Mouse (Mus musculus) left cerebral cortex, adult 18-20 months (tissue): Measurements from ENCODE around the gene Parp16. TPM values are rescaled to one million over a fixed set of nuclear protein-coding genes. Genes with fewer than 3 reads are reported as not detected.
A peak's percentile ranks its signal among the peaks of the same experiment; 100 is the strongest.
"Not testable (repeated sequence)": the region's sequence is repeated elsewhere in the genome, so short reads cannot be mapped to it uniquely, and the experiment has no call there.

Source experiments
- DNase-seq, 2 experiments: peaks; one replicate each; pipeline ENCODE4 v3.0.0; 2021 to 2022; ENCODE audit warnings: low spot score in 2 of 2, mixed read lengths in 1 of 2
- total RNA-seq, 2 experiments: library from RNA; stranded (reverse); gene quantifications; 2 replicates each; pipeline ENCODE4 v1.2.3; 2021

Parp16 gene
- total RNA-seq, 2 experiments from 2014 or later = 4.0 to 4.3 TPM

DNA sequence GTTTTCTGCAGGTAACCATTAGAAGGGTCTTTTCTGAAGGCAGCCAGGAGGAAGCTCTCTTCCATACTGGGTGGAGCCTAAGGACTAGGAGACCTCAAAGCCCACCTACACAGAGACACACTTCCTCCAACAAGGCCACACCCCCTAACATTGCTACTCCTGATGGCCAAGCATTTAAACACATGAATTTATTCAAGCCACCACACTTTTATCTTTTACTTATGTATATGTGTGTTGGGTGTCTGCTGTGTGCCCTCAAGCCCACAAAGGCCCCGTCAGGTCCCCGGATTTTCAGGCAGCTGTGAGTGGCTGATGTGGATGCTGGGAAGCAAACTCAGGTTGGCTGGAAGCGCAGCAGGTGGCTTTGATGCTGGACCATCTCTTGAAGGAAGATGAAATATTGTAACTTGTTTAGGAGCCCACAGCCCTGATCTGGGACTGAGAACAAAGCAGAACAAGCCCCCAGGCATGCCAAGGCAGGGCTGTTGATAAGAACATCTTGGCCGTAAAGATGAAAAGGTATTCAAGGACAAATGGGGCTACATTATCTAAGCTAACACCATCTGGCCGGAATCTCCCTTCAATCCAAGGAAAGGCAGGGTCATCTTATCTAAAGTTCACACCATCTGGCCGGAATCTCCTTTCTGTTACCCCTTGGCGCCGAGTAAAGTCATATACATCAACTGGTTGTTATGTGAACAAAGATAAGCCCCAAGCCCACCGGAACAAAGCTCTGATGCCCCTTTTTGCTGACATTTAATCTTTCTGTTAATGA, 12.1 kb downstream of the Parp16 start:
- DNase-seq = not testable (repeated sequence)

DNA sequence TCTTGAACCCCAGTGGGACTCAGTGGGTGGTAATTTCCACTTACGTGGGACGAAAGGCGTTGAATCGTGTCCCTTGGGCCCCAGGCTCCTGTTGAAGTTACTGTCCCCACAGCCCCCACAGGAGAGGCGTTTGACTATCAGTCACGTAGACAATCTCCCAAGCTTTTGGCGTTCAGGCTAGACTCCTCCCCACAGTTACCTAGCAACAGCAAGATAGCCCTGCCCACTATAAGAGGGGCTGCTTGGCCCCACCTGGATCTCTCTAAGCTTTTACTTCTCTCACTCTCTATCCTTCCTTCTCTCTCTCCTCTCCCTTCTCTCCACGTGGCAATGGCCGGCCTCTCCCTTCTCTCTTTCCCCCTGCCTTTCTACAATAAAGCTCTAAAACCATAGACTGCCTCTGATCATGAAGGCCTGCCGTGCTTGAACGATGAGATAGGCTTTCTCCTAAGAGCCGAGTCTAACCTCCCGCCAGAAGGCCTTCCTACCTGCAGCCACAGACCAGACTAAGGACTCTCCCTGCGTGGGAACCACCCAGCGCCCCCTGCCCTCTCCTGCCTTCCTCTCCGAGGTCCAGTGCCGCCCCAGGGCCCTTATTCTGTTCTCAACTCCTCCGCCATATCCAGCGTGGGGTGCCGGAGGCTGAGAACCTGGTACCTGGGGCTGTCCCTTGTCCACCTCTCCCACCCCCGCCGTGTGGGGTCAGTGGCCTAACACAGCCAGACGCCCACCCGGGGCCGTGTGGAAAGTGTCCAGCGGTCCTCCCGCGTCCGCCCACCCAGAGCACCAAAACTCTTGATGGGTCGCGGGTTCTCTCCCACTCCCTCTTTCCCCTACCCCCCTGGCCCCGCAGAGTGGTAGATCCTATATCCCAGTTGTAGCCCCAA, 13.4 kb downstream of the Parp16 start:
- no peak for DNase-seq

DNA sequence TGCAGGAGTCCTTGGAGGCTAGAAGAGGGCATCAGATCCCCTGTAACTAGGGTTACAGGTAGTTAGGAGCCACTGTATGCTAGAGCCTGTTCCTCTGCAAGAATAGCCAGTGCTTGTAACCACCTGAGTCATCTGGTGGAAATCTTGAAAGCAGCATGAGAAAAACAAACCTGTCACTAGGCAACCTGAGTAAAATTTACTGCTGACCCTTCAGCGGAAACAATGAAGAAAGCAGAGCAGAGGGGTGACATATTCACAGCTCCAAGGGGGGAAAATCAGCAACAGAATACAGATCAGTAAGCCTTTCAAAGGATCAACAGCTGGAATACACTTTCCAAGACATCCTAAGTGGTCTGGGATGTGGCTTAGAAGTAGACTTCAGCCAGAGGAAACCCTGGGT, 16.4 kb downstream of the Parp16 start:
- no peak for DNase-seq

DNA sequence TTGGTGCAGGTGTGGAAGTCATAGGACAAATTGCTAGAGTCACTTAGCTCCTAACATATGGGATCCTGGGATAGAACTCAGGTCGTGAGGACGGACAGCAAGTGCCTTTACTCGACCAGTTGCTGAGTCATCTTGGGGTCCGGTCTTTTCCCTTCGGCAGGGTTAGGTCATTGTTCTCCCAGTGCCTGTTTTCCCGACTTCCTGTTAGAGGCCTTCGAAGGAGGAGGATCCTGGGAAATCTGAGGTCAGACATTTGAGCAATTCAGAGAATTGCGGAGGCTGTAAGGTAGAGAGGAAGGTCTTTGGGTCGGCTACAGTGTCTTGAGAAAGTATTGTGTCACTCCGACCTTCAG, 19.2 kb downstream of the Parp16 start:
- DNase-seq = no peak

DNA sequence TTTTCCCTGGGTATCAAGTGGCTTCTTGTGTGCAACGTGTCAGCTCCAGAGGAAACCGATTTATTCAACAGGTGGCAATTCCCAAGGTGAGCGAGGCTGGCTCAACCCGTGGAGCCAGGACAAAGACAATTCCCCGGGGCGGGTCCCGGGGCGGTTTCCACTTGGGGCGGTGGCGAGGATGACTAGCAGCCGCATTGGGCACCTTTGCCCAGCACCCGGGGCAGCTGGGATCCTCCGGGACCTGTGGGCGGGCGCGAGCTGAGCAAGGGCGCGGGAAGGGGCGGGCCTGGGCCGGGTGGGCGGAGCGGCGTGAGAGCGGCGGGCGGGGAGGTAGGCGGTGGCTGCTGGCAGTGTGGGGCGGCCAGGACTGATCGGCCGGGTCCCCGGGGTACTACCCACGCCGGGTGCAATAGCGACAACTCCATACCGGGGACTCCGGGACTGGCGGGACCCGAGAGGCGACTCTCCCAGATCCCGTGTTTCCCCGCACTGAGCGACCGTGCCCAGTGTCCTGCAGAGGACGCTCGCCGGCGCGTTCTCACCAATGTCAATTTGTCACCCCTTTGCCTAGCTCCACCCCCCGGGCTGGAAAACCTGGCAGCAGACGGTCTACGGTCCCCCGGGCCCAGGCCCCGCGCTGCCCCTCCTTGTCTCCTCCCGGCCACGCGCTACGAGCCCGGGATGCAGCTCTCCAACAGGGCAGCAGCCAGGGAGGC, 19.8 kb downstream of the Parp16 start:
- peak; percentile 72 to 81 for DNase-seq

DNA sequence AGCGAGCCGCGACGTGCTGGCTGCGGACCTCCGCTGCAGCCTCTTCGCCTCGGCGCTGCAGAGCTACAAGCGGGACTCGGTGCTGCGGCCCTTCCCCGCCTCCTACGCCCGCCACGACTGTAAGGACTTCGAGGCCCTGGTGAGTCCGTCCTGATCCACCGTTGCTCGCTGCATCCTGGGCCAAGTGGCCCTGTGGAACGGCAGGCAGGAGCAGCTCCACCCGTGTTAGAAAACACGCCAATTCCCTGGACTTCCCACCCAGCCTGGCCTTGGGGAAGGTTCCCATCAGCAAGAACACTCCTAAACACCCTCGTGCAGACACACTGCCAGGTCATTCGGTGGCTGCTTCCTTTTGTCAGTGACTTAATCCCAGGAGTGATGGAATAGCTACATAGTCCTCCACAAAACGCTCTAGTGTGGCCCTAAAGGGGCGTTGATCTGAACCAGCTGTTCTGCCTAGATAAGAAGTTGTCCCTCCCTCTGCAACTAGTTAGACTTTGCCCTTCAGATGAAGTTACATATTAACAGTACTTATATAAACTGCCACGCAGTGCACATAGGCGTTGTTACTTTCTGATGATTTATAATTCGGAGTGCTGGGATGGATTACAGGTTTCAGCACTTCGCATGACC, 20.5 kb downstream of the Parp16 start:
- DNase-seq = peak in 1 of 2 experiments; percentile 72

DNA sequence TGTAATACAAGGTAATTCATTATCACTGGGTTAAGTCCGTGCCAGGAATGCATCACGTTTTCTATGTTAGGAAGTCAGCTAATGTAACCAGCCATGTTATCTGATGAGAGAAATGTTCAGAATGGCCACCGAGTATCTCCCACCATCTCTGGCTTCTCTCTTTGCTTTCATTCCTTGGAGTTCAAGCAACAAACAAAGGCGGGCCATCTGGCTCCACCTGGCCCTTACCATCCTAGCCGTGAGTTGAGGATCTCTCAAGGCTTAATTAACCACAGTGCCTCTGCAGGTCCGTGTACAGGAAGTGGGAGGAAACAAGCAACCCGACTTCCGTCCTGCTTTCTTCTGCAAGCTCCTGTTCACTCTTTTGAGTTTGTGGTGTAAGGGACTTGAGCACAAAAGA, 21.8 kb downstream of the Parp16 start:
- no peak for DNase-seq

DNA sequence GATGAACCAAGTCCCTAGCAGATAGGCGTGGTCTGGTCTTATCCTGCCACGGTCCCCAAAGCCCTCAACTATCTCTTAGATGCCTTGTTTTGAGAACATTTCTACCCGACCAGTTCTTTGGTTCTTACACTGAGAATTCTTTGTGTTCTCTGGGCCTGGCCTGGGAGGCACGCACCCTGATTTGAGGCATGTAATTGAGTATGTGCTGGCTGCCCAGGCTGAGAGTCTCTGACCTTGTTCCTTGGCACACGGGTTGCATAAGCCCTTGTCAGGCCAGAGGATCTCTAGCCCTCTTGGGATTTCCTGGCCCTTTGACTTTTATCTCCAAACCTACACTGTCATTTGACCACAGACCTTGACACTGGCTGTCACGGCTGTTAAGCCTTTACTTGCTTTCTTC, 22.5 kb downstream of the Parp16 start:
- no peak for DNase-seq

DNA sequence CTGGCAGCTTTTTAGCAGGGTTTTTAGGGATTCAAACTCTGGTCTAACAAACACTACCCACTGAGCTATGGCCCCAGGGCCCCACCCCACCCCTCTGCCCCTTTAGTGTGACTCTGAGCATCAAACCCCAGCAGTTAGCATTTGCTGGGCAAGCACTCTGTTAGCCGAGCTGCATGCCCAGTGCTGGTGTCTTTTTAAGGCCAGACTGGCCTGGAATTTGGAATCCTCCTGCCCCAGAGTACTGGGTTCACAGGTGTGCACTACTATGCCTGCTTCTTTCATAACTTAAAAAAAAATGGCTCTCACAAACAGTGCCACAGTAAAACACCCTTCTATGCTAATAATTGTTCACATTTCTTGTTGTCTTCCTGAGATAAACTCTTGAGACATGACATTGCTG, 23.8 kb downstream of the Parp16 start:
- no peak for DNase-seq

DNA sequence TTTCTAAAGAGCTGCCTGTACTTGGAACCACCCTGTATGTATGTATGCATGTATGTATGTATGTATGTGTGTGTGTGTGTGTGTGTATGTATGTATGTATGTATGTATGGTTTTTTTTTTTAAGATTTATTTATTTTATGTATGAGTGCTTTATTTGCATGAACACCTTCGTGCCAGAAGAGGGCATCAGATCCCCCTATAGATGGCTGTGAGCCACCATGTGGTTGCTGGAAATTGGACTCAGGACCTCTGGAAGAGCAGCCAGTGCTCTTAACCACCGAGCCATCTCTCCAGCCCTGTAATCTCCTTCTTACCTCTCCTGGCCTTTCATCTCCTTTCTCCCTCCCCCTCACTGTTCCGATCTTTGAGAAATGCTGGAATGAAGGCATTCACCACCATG, 25.2 kb downstream of the Parp16 start:
- DNase-seq = not testable (repeated sequence)

DNA sequence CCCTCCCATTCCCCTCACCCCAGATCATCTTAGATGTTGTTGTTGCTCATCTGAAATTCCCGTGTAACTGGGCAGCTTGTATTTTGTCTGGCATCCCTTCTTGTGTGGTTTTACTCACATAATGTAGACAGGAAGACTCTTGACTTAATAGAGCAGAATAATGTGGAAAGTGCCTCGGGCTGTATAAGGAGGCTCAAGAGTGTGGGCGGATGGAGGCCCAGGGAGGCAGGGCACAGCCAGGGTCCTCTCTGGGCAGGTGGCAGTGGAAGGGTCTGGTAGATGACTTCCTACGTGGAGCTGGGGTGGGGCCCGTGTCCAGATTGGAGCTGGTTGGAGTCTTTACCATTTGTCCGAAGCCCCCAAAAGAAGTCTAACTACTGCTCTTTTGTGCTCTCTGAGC, 28.8 kb downstream of the Parp16 start:
- no peak for DNase-seq

DNA sequence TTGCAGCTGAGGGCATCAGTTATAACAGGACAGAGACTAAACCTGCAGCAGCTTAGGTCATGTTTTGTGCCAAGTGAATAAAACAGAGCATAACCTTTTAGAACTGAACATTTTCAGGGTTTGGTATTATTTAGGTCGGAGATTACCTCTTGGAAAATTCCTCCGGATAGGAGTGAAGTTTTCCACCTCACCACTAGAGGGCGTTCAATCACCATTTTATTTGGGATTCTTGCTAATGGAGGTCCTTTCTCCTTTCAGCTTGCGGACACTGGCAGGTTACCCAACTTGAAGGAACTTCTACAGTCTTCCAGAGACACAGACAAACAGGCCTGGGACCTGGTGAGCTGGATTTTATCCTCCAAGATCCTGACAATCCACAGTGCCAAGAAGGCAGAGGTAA, 30.6 kb downstream of the Parp16 start:
- no peak for DNase-seq

DNA sequence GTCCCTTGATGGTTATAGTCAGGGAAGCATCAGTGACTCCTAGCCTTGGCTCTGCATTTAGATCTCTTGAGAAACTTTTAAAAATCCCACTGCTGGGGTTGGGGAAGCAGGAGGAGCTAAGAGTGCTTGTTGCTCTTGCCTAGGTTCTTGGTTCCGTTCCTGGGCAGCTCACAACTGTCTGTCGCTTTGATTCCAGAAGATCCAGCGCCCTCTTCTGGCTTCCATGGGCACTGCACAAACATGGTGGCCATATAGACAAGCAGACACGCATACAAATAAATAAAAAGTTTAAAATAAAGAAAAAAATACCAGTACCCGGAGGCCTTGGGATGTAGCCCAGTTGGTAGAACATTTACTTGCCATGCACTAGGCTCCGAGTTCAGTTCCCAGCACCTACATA, 35.1 kb downstream of the Parp16 start:
- no peak for DNase-seq

DNA sequence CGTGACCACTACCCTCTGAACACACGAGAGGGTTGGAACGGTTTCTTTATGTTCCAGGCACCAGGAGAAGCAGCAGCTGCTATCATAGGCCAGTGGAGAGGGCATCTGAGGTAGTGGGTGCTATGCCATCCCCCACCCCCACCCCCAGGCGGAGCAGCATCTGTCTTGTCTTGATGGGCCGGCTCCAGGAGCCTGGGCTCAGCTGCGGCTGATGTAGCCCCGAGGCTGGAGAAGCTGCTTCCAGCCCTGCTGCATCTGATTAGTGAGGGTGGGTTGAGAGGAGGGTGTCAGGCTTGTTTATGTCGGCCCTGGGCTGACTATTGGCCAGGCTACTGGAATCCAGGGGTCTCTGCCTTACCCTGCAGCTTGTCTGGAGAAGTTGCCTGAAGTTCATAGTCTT, 36.1 kb downstream of the Parp16 start:
- no peak for DNase-seq

DNA sequence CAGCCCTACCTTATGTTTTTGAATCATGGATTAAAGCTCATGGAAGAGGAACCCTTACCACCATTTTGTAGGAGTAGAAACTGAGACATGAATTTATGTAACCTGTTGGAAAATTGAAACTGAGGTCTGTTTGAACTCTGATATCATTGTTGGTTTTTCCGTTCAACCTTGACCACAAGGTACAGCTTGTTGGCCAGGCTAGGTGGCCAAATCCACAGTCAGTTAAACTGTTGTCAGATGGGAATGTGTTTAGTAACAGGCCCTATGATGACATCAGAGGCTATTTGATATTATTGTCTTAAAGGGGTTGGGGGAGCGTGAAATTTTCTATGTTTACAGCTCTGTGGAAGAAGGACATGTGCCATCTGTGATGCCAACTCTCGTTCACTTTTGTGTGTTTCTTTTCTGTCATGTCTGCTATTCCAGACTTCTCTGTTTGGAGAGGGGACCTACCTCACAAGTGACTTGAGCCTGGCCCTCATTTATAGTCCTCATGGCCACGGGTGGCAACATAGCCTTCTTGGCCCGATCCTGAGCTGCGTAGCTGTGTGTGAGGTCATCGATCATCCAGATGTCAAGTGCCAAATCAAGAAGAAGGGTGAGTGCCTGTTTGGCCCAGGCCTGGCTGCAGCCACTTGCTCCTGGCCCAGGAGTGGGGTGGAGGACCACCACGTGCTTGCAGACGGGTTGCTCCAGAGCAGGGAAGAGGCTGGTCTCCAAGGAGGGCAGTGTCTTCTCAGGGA, 38.3 kb downstream of the Parp16 start:
- no peak for DNase-seq

DNA sequence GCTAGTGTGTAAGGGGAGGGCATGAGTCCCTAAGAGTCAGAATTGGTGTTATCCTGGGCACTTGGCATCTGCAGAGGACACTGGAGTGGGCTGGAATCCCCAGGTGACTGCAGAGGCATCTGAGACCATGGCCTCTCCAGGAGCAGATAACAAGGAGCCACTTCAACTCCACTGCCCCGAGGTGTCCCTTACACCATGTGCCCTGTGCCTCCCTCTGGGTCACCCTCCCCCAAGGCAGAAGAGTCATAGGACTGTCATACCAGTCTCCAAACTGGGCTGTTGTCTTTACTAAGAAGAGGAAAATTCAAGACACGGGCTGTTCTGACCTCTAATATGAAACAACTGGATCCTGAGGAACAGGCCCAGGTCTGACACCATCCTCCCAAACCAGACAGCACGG, 39.6 kb downstream of the Parp16 start:
- DNase-seq = no peak

DNA sequence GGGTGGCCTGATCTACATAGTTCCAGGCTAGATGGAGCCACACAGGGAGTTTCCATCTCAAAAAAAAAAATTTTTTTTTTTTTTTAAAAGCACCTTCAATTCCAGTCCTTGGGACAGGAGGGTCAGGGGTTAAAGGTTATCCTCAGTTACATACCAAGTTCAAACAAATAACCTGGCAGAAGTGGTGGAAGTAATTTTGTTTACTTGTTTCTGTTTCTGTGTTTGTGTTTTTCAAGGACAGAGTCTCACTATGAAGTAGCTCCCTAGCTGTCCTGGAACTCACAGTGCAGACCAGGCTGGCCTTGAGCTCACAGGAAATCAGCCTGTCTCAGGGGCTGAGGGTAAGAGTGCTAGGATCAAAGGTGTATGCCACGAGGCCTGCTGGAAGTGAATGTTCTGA, 40.4 kb downstream of the Parp16 start:
- DNase-seq = no peak

DNA sequence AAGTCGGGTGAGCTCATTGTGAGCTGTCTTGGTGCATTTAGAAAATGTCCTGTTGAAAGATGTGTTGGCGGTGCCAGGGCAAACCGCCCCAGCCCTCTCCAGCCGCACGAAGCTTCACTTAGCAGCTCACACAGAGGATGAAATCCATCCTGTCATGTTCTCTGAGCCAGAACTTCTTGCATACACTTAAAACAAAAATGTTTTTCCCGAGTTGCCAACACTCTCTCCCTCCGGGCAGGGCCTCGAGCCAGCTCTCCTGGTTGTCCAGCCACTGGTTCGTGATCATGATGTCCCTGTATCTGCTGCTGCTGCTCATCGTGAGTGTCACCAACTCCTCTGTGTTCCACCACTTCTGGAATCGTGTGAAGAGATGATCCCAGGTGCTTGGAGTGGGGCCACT, 42.5 kb downstream of the Parp16 start:
- no peak for DNase-seq

DNA sequence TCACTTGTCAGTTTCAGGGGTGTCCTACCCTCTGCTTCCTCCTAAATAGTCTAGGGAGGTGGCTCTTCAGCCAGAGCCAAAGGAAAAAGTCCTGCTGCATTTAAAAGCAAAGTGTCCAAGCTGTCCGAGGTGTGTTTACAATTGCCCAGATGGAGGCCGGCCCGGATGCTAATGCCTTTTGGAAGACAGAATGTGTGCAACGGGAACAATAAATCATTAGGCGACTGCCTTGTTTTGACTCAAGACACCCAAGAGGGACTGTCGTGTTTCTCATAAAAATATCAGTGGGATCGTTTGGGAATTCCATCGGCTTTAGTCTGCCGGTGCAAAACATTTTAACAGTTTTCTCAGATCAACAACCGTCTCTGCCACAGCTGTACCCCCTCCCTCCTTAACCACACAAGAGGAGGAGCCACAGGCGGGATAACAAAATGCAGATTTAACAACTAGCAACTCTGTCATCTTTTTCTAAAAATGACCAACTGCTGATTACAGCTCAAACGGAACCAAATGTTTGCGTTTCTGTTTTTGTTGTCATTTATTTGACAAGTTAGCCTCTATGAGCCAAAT, 43.1 kb downstream of the Parp16 start:
- DNase-seq = no peak

DNA sequence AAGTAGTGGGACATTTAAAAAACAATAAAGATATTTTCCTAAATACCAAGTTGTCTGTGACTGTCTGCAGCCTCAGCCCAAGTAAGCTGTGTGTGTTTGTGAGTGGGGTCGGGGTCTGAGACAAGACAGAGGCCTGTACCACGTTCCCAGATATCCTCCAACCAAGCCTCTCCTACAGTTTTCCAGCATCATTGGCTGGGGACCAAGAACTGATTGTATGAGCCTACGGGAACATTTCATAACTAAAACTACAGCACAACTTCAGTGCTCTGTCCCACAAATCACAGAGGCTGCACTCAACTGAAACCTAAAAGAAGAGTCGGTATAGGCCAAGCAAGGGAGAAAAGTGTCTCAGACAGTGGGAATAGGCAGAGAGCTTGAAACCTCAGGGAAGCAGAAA, 44.0 kb downstream of the Parp16 start:
- no peak for DNase-seq
